Mouse (Mus musculus): Measurements from ENCODE around the gene Scgb2b17.
"Not testable (repeated sequence)": the region's sequence is repeated elsewhere in the genome, so short reads cannot be mapped to it uniquely, and the experiment has no call there.

Gene Scgb2b17

GRCm38 (mm10) chr7:33056461-33056860 lies at the start of gene Scgb2b17:
Gene Scgb2b17 (minus strand): TSS chr7:33056561.
- DNase-seq (ENCODE audit: low spot score in 2 of 2), result not testable (repeated sequence)

DNA sequence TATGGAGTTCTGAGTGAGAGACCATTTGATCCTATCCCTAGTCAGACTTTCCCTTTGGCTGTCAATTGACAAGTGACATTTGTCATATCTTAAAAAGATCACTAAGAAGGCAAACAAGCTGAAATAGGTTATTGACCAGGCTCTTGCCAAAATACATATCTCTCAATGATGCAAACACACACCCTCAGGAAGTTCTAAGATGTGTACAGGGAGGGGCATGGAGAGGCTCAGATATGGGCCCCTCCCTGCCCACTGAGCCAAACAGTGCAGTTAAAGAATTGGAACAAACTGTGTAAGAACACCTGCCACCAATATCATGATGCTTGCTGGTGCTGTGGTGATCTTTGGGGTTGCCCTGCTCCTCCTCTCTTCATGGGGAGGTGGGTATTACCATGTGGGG lies 6.8 kb upstream of the Scgb2b17 start, which contains the start of gene Scgb1b17:
Scgb1b17 (plus strand) TSS at position 301 of the 400 bp plus-strand sequence.
- not testable (repeated sequence) for DNase-seq (ENCODE audit: low spot score in 2 of 2)
